Mouse (Mus musculus) lung, postnatal 0 days (tissue): ENCODE measurements around the gene Dand5. TPM values are rescaled to one million over a fixed set of nuclear protein-coding genes. Genes with fewer than 3 reads are reported as not detected.

Experiments used
- ATAC-seq: fragments of 200-750 bp; cut with Nextera tagmentation; 2 replicates; pipeline ENCODE4 v1.8.0; 2017; ENCODE audit warnings: moderate library complexity
- DNase-seq: peaks from one replicate; pipeline ENCODE4 v3.0.0-alpha.2; 2016; ENCODE audit warnings: low spot score
- H3K27ac ChIP-seq: fragments of 300-500 bp; sonication (generic); 2 replicates; pipeline ENCODE4 v1.5.1; 2014; ENCODE audit warnings: antibody characterized with exemption, mild to moderate bottlenecking, low read length, mixed read lengths
- H3K27me3 ChIP-seq: fragments of 300-500 bp; sonication (generic); replicated peaks from 2 replicates; pipeline ENCODE4 v1.6.1; 2014; ENCODE audit warnings: low read length, mixed read lengths; ENCODE audit not compliant: insufficient read depth
- H3K36me3 ChIP-seq: fragments of 300-500 bp; sonication (generic); 2 replicates; pipeline ENCODE4 v1.6.1; 2014; ENCODE audit warnings: low read length, mixed read lengths; ENCODE audit not compliant: insufficient read depth
- H3K4me1 ChIP-seq: fragments of 300-500 bp; sonication (generic); 2 replicates; pipeline ENCODE4 v1.6.1; 2014; ENCODE audit warnings: antibody characterized with exemption, low read depth, low read length, mixed read lengths; ENCODE audit not compliant: insufficient read depth
- H3K4me2 ChIP-seq: fragments of 300-500 bp; sonication (generic); replicated peaks from 2 replicates; pipeline ENCODE4 v1.6.1; 2014; ENCODE audit warnings: low read depth, mild to moderate bottlenecking, low read length, moderate library complexity, mixed read lengths
- H3K4me3 ChIP-seq: fragments of 300-500 bp; sonication (generic); 2 replicates; pipeline ENCODE4 v1.5.1; 2014; ENCODE audit warnings: low read depth, low read length
- H3K9ac ChIP-seq: fragments of 300-500 bp; sonication (generic); replicated peaks from 2 replicates; pipeline ENCODE4 v1.6.1; 2014; ENCODE audit warnings: low read depth, mild to moderate bottlenecking
- H3K9me3 ChIP-seq: fragments of 300-500 bp; sonication (generic); 2 replicates; pipeline ENCODE4 v1.6.1; 2016; ENCODE audit warnings: low read length, mixed read lengths
- CTCF ChIP-seq: IDR thresholded peaks from 2 replicates; pipeline ENCODE4 v1.5.1; 2016; ENCODE audit warnings: antibody characterized with exemption, mild to moderate bottlenecking
- EP300 ChIP-seq: IDR thresholded peaks from 2 replicates; pipeline ENCODE4 v1.6.1; 2016; ENCODE audit warnings: antibody characterized with exemption, mild to moderate bottlenecking, control low read depth
- WGBS: fragments of 180-500 bp; shearing (Covaris S2); extraction: QIAGEN DNeasy Blood & Tissue Kit; methylation state at CpG from one replicate; pipeline ENCODE4 v1.1.7; 2014; 5-methylcytosine and 5-hydroxymethylcytosine counted together
- polyA plus RNA-seq: library from polyadenylated mRNA; unstranded; fragments of >200 nt; fragmentation: Nextera tagmentation; extraction: Ambion mirVana; gene quantifications from 2 replicates; pipeline ENCODE4 v1.2.1, GENCODE M21; 2015

The Dand5 gene
- polyA plus RNA-seq, 1 experiment from 2014 or later = 6.8 TPM

GRCm38 (mm10) chr8:84825636-84826035, 3.0 kb upstream of the Dand5 start:
- Histone ChIP-seq H3K4me3 (no peak overlapping the region), H3K4me2 (no peak overlapping the region), H3K27ac (no peak overlapping the region), H3K4me1 (no peaks in the 10 kb centered on the region), H3K9ac (no peak overlapping the region), H3K9me3 (no peaks in the 10 kb centered on the region), H3K27me3 (no peaks in the 10 kb centered on the region), H3K36me3 (no peaks in the 10 kb centered on the region)
- DNase-seq (no peak), ATAC-seq (no peak)
- TF ChIP-seq CTCF (no peak), EP300 (no peak)
- WGBS = 41% methylated on average over 4 of the region's 4 CpGs

GRCm38 (mm10) chr8:84823653-84824052, 1.0 kb upstream of the Dand5 start:
- H3K4me3 ChIP-seq = no peak overlapping the region
- no peaks in the 10 kb centered on the region for H3K36me3 ChIP-seq
- DNase-seq (peak; percentile 83), ATAC-seq (peak; percentile 86)
- no peak overlapping the region for H3K27ac ChIP-seq
- no peaks in the 10 kb centered on the region for H3K4me1 ChIP-seq
- no peak overlapping the region for H3K4me2 ChIP-seq
- 0% methylated on average over 15 of the region's 18 CpGs for WGBS
- no peaks in the 10 kb centered on the region for H3K27me3 ChIP-seq
- TF ChIP-seq EP300 (no peak), CTCF (peak; percentile 89)
- H3K9me3 ChIP-seq = no peaks in the 10 kb centered on the region
- H3K9ac ChIP-seq = no peak overlapping the region

- Histone ChIP-seq H3K4me2 (no peak overlapping the region), H3K9me3 (no peaks in the 10 kb centered on the region), H3K4me3 (no peak overlapping the region), H3K27ac (no peak overlapping the region), H3K27me3 (no peaks in the 10 kb centered on the region), H3K36me3 (no peaks in the 10 kb centered on the region), H3K9ac (no peak overlapping the region), H3K4me1 (peaks cover 3% of the 10 kb centered on the region; the same call in 1 of the 2 replicates)
- TF ChIP-seq EP300 (no peak), CTCF (no peak)
- 71% methylated on average over 17 of the region's 17 CpGs for WGBS
- ATAC-seq = no peak
- no peak for DNase-seq
These were observed 6.5 kb downstream of the Dand5 start for GRCm38 (mm10) chr8:84816117-84816516.

GRCm38 (mm10) chr8:84815547-84815946, 7.1 kb downstream of the Dand5 start:
- Histone ChIP-seq H3K9ac (no peak overlapping the region), H3K4me2 (no peak overlapping the region), H3K4me1 (peaks cover 3% of the 10 kb centered on the region; the same call in 1 of the 2 replicates), H3K27ac (no peak overlapping the region), H3K4me3 (no peak overlapping the region), H3K9me3 (no peaks in the 10 kb centered on the region), H3K36me3 (no peaks in the 10 kb centered on the region), H3K27me3 (no peaks in the 10 kb centered on the region)
- DNase-seq (peak; percentile 94), ATAC-seq (peak; percentile 79)
- WGBS = 7% methylated on average over 9 of the region's 9 CpGs
- TF ChIP-seq CTCF (peak; percentile 99), EP300 (no peak)

- WGBS = 37% methylated on average over 19 of the region's 19 CpGs
- DNase-seq (no peak), ATAC-seq (0 out of 2 replicates have a peak, but pooled peaks have one; percentile 0)
- TF ChIP-seq CTCF = no peak
- TF ChIP-seq EP300 = no peak
- H3K4me3 ChIP-seq = no peak overlapping the region
- no peak overlapping the region for H3K4me2 ChIP-seq
- H3K9me3 ChIP-seq = no peaks in the 10 kb centered on the region
- H3K9ac ChIP-seq = no peak overlapping the region
- H3K27me3 ChIP-seq = no peaks in the 10 kb centered on the region
- H3K27ac ChIP-seq = no peak overlapping the region
- peaks cover 3% of the 10 kb centered on the region; the same call in 1 of the 2 replicates for H3K4me1 ChIP-seq
- no peaks in the 10 kb centered on the region for H3K36me3 ChIP-seq
These were observed 7.8 kb downstream of the Dand5 start for GRCm38 (mm10) chr8:84814555-84815441.

- Histone ChIP-seq H3K36me3 (no peaks in the 10 kb centered on the region), H3K27ac (no peak overlapping the region), H3K9me3 (no peaks in the 10 kb centered on the region), H3K4me1 (peaks cover 3% of the 10 kb centered on the region; the same call in 1 of the 2 replicates), H3K9ac (no peak overlapping the region), H3K4me3 (no peak overlapping the region), H3K27me3 (no peaks in the 10 kb centered on the region), H3K4me2 (no peak overlapping the region)
- DNase-seq (no peak), ATAC-seq (no peak)
- WGBS = 81% methylated on average over 11 of the region's 11 CpGs
- TF ChIP-seq EP300 = no peak
- TF ChIP-seq CTCF = no peak
These were observed 8.4 kb downstream of the Dand5 start for GRCm38 (mm10) chr8:84814240-84814554.
